Mouse (Mus musculus) E14TG2a.4 (cell line): ENCODE results near the gene Kctd4.

Experiments used
- H3K27me3 ChIP-seq: 2 replicates; pipeline ENCODE4 v1.6.1; 2014; ENCODE audit warnings: low read length, control low read depth; ENCODE audit not compliant: insufficient read depth
- H3K36me3 ChIP-seq: 2 replicates; pipeline ENCODE4 v1.6.1; 2014; ENCODE audit warnings: low read length, control low read depth; ENCODE audit not compliant: insufficient read depth
- H3K4me1 ChIP-seq: replicated peaks from 2 replicates; pipeline ENCODE4 v1.6.1; 2014; ENCODE audit warnings: low read depth, low read length, control low read depth
- H3K4me3 ChIP-seq: replicated peaks from 2 replicates; pipeline ENCODE4 v1.5.1; 2014; ENCODE audit warnings: mild to moderate bottlenecking, low read length
- H3K9me3 ChIP-seq: 2 replicates; pipeline ENCODE4 v1.6.1; 2014; ENCODE audit warnings: low read length, control low read depth
- CTCF ChIP-seq: conservative IDR thresholded peaks from 2 replicates; pipeline ENCODE4 v1.5.1; 2014; ENCODE audit warnings: low read length
- NANOG ChIP-seq: IDR thresholded peaks from 2 replicates; pipeline ENCODE4 v1.6.1; 2014; ENCODE audit warnings: borderline replicate concordance, low read length, mixed read lengths
- POU5F1 ChIP-seq: IDR thresholded peaks from 2 replicates; pipeline ENCODE4 v1.6.1; 2014; ENCODE audit warnings: low read length, borderline replicate concordance

Gene Kctd4

DNA sequence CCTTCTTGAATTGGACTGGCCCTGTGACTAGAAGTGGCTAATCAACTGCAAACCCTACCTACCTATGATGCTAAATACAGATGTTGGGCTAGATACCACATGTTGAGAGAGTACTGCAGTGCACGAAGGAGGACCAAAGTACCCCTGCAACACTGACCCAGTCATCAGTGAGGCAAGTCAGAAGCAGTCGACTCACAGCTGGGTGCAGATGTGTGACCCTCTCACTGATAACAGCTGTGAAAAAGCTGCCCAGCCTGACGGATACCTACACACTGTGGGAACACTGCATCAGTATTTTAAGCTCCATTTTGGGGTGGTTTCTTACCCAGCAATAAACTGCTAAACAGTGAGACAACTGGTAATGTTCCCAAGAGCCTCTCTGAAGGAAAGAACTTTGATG, 21.3 kb downstream of the Kctd4 start:
- Histone ChIP-seq H3K4me3 (no peak overlapping the region), H3K4me1 (peaks cover 9% of the 10 kb centered on the region), H3K27me3 (no peaks in the 10 kb centered on the region), H3K9me3 (no peaks in the 10 kb centered on the region), H3K36me3 (peaks cover 13% of the 10 kb centered on the region; the same call in 1 of the 2 replicates)
- TF ChIP-seq NANOG: no peak
- TF ChIP-seq POU5F1: no peak
- no peak for TF ChIP-seq CTCF

GRCm38 (mm10) chr14:75981231-75981630, 26.4 kb downstream of the Kctd4 start:
- Histone ChIP-seq H3K27me3 (no peaks in the 10 kb centered on the region), H3K4me3 (no peak overlapping the region), H3K9me3 (no peaks in the 10 kb centered on the region), H3K4me1 (peaks cover 4% of the 10 kb centered on the region), H3K36me3 (peaks cover 33% of the 10 kb centered on the region)
- TF ChIP-seq CTCF (no peak), POU5F1 (no peak), NANOG (no peak)

GRCm38 (mm10) chr14:75983891-75984290, 29.1 kb downstream of the Kctd4 start:
- peaks cover 4% of the 10 kb centered on the region for H3K4me1 ChIP-seq
- H3K4me3 ChIP-seq: no peak overlapping the region
- H3K9me3 ChIP-seq: no peaks in the 10 kb centered on the region
- H3K27me3 ChIP-seq: no peaks in the 10 kb centered on the region
- peaks cover 29% of the 10 kb centered on the region for H3K36me3 ChIP-seq
- TF ChIP-seq CTCF (no peak), POU5F1 (no peak), NANOG (no peak)

DNA sequence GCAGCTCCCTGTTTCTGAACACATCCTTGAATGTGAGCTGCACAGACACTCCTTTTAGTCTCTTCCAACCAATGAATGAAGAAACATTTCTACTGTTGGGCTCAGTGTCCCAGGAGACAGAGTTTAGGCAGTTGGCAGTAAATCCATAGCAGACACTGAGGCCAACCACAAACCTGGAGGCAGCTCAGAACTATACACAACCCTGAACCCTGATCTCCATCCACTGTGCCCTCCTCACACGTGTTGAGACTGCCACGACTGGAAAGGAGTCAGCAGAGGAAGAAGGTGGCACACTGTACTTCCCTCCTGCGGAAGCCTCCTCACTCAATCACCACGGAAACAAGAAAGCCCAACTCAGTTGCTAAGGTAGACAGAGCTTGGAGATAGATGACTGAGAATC, 30.3 kb downstream of the Kctd4 start:
- Histone ChIP-seq H3K4me1 (peaks cover 4% of the 10 kb centered on the region), H3K36me3 (peaks cover 33% of the 10 kb centered on the region), H3K9me3 (peaks cover under 1% of the 10 kb centered on the region; the same call in 1 of the 2 replicates), H3K27me3 (no peaks in the 10 kb centered on the region), H3K4me3 (no peak overlapping the region)
- TF ChIP-seq CTCF (no peak), POU5F1 (no peak), NANOG (no peak)

GRCm38 (mm10) chr14:75986878-75987483, 32.2 kb downstream of the Kctd4 start:
- peaks cover 4% of the 10 kb centered on the region for H3K4me1 ChIP-seq
- H3K27me3 ChIP-seq: no peaks in the 10 kb centered on the region
- peaks cover 11% of the 10 kb centered on the region for H3K9me3 ChIP-seq
- peaks cover 37% of the 10 kb centered on the region for H3K36me3 ChIP-seq
- H3K4me3 ChIP-seq: no peak overlapping the region
- no peak for TF ChIP-seq NANOG
- no peak for TF ChIP-seq CTCF
- no peak for TF ChIP-seq POU5F1

DNA sequence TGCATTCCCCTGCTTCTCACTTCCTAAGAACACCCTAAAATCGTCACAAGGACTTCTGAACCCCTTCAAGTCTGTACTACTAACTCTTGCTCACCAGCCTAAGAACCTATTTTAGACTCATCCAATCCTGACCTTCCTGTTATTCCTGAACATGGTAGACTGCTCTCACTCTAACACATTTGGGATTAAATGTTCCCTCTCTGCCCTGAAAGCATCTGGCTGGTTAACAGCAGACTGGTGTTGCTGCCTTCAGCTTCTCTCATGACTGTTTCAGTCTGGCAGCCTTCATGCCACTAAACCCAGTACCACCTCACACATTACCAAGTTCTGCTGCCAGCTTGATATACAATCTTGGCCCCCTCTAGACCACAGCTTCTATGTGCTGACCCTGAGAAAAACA, 34.4 kb downstream of the Kctd4 start:
- TF ChIP-seq POU5F1: no peak
- TF ChIP-seq NANOG: no peak
- TF ChIP-seq CTCF: no peak
- Histone ChIP-seq H3K4me1 (peaks cover 7% of the 10 kb centered on the region), H3K36me3 (peaks cover 35% of the 10 kb centered on the region), H3K27me3 (no peaks in the 10 kb centered on the region), H3K4me3 (no peak overlapping the region), H3K9me3 (peaks cover 11% of the 10 kb centered on the region)

- Histone ChIP-seq H3K4me3 (no peak overlapping the region), H3K9me3 (peaks cover 11% of the 10 kb centered on the region), H3K4me1 (peaks cover 18% of the 10 kb centered on the region), H3K36me3 (peaks cover 29% of the 10 kb centered on the region; the same call in 1 of the 2 replicates), H3K27me3 (no peaks in the 10 kb centered on the region)
- TF ChIP-seq NANOG (no peak), POU5F1 (no peak), CTCF (no peak)
These were observed 36.1 kb downstream of the Kctd4 start for GRCm38 (mm10) chr14:75990936-75991335.

GRCm38 (mm10) chr14:75992371-75992770, 37.6 kb downstream of the Kctd4 start:
- Histone ChIP-seq H3K36me3 (peaks cover 33% of the 10 kb centered on the region; the same call in 1 of the 2 replicates), H3K9me3 (peaks cover 11% of the 10 kb centered on the region), H3K4me1 (peaks cover 18% of the 10 kb centered on the region), H3K27me3 (no peaks in the 10 kb centered on the region), H3K4me3 (no peak overlapping the region)
- TF ChIP-seq NANOG (no peak), CTCF (no peak), POU5F1 (no peak)

DNA sequence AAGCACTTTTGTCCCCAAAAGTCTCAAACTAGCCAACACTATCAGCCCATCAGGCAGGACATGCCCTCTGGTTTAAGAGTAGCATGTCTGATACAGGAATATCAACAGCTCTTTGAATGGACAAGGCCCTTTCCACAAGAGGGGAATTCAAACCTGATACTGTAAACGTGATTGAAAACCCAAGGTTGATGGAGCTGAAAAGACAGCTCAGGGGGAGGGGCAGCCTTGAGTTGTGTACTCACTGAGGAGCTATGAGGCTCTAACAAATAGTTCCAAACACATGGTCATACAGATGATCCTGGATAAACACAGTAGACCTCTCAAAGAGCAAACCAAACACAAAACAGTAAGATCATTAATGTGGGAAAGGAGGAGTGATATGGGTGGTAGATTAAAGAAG, 43.3 kb downstream of the Kctd4 start:
- TF ChIP-seq NANOG (no peak), POU5F1 (no peak), CTCF (no peak)
- Histone ChIP-seq H3K36me3 (peaks cover 21% of the 10 kb centered on the region), H3K27me3 (no peaks in the 10 kb centered on the region), H3K4me1 (peaks cover 36% of the 10 kb centered on the region), H3K9me3 (no peaks in the 10 kb centered on the region), H3K4me3 (no peak overlapping the region)
